Mouse (Mus musculus) liver, embryonic 14.5 days (tissue): ENCODE results near the gene Sulf2.

ENCODE experiments used
- CTCF ChIP-seq: IDR thresholded peaks from 2 replicates; pipeline ENCODE4 v1.5.1; 2016; ENCODE audit warnings: antibody characterized with exemption, low read depth, control low read depth
- EP300 ChIP-seq: IDR thresholded peaks from 2 replicates; pipeline ENCODE4 v1.6.1; 2016; ENCODE audit warnings: antibody characterized with exemption, low read depth

- TF ChIP-seq CTCF (no peak), EP300 (no peak)
Measured at GRCm38 (mm10) chr2:166164601-166165000, 9.1 kb upstream of the Sulf2 start.
